Mouse (Mus musculus): ENCODE results near the gene Eif2b3.

- TF ChIP-seq CTCF (IDR thresholded peaks at IDR 0.05; ENCODE audit: low read depth) (no peak), EP300 (IDR thresholded peaks at IDR 0.05; ENCODE audit: low read depth) (no peak)
These were observed 111.6 kb downstream of the Eif2b3 start for GRCm38 (mm10) chr4:117130790-117131189.

All from heart, postnatal 0 days (tissue).